Mouse (Mus musculus) left cerebral cortex, adult 6 months (tissue): ENCODE results near the gene Prrg3. TPM values are rescaled to one million over a fixed set of nuclear protein-coding genes. Genes with fewer than 3 reads are reported as not detected.

Experiments
- long read RNA-seq, 2 experiments: library from polyadenylated mRNA; unstranded; transcript quantifications; one replicate each; pipeline ENCODE4 v2.0.0; 2019 to 2020
- polyA plus RNA-seq: library from polyadenylated mRNA; unstranded; fragments of <200 nt; fragmentation: Nextera tagmentation; gene quantifications from 2 replicates; pipeline ENCODE4 v1.2.3, GENCODE M21; 2021

Gene Prrg3
- polyA plus RNA-seq: 4.3 and 10.4 TPM in 2 replicates
- long read RNA-seq, experiment 1, full-length matches to known transcripts: 4 of 14 reads
- long read RNA-seq, experiment 1, partial matches to known transcripts: 0 of 14 reads
- long read RNA-seq, experiment 1, other reads (novel, unspliced or antisense): 10 of 14 reads
- long read RNA-seq, experiment 2, full-length matches to known transcripts: 1 of 11 reads
- long read RNA-seq, experiment 2, partial matches to known transcripts: 1 of 11 reads
- long read RNA-seq, experiment 2, other reads (novel, unspliced or antisense): 9 of 11 reads

GRCm38 (mm10) chrX:71962073-71963051, at the start of gene Prrg3:
Gene Prrg3, plus strand, starts transcription at chrX:71962624.

GRCm38 (mm10) chrX:71972686-71973085, 10.3 kb downstream of the Prrg3 start, which contains the start of gene Fate1:
Gene Fate1, plus strand, starts transcription at chrX:71972986.

GRCm38 (mm10) chrX:71991549-71991948, 29.1 kb downstream of the Prrg3 start, which contains the start of gene Cnga2:
Gene Cnga2, plus strand, starts transcription at chrX:71991849.

Other genes starting within 250 kb of the Prrg3 start
- gene Vma21, start 146.7 kb upstream of the Prrg3 start, polyA plus RNA-seq: 35.2 and 48.4 TPM in 2 replicates
- 0.12 TPM in 1 of 2 replicates, not detected in the other for gene Gm1141, start 41.6 kb upstream of the Prrg3 start, polyA plus RNA-seq
- gene Fate1, start 10.4 kb downstream of the Prrg3 start, polyA plus RNA-seq: 0.16 TPM in 1 of 2 replicates, not detected in the other
- gene Cnga2, start 29.2 kb downstream of the Prrg3 start, polyA plus RNA-seq: not detected in 2 replicates